Mouse (Mus musculus) adrenal gland, adult 2 months (tissue): Measurements from ENCODE around the gene Cdc6. TPM values are rescaled to one million over a fixed set of nuclear protein-coding genes. Genes with fewer than 3 reads are reported as not detected.
"Not testable (repeated sequence)": the region's sequence is repeated elsewhere in the genome, so short reads cannot be mapped to it uniquely, and the experiment has no call there.

Experiments used
- DNase-seq: peaks from one replicate; pipeline ENCODE4 v3.0.0; 2021
- polyA plus RNA-seq: library from polyadenylated mRNA; depleted of rRNA; stranded (reverse); fragments of >200 nt; gene quantifications from 2 replicates; pipeline ENCODE4 v1.2.3, GENCODE M21; 2012
- total RNA-seq, 2 experiments: library from RNA; stranded (reverse); gene quantifications; 2 replicates each; pipeline ENCODE4 v1.2.3; 2021

Cdc6 gene
- total and polyA plus RNA-seq, 3 experiments: 0.08 to 0.86 (median 0.48) TPM

DNA sequence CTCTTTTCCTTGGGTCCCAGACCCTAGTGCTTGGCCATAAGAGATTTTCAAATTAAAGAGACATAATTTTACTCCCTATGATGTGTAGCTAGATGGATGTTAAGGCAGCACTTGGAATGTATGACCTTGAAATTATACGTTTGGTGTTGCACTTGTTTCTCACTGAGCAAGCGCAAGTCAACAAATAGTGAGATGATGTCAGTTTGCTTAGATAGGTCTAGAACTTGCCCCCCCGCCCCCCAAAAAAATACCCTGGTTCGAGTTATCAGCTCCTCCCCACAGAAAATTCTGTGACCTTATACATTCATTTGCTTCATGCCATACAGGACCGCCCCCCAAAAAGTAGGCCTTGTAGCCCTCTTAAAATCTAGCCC lies 551 bp upstream of the Cdc6 start:
- no peak for DNase-seq

DNA sequence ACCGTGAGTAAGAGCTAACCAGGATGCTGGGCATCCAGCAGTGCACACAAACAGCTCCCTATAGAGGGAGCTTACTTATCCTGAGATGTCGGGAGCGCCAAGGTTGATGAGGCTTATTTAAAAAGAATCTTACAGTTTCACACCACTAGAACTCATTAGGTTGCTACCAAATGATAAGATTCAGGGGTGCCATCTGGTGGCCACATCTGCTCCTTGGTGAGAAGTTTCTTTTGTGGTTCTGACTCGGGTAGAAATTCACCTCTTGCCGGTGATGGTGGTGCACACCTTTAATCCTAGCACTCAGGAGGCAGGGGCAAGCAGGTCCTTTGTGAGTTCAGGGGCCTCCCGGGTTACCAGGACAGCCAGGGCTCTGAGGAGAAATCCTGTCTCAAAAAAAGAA lies 2.1 kb downstream of the Cdc6 start:
- peak; percentile 41 for DNase-seq

DNA sequence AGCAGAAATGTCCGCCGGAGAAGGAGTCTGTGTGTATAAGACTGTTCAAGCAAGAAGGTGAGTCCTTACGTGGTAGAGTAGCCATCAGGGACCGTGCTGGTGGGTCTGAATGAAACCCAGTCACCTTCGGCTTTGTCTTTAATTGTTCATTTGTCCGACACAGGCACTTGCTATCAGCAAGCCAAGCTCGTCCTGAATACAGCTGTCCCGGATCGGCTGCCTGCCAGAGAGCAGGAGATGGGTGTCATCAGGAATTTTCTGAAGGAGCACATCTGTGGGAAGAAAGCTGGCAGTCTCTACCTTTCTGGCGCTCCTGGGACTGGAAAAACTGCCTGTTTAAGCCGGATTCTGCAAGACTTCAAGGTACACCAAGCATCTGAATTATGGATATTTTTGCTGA lies 2.8 kb downstream of the Cdc6 start:
- DNase-seq: no peak

DNA sequence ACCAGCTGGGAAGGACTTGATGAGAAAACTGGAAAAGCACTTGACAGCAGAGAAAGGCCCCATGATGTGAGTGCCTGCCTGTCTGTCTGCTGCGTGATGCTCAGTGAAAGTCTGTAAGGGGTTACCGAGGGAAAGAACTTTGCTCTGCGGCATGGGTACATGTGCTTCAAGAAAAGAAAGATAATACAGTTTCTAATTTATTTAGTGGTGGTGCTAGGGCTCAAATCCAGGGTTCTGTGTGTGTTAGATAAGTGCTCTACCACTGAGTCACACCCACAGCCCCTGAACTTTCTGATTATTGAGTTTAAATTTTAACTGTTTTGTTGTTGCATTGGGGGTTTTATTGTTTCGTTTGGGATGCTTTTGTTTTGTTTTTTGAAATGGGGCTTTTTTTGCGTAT lies 3.9 kb downstream of the Cdc6 start:
- no peak for DNase-seq

DNA sequence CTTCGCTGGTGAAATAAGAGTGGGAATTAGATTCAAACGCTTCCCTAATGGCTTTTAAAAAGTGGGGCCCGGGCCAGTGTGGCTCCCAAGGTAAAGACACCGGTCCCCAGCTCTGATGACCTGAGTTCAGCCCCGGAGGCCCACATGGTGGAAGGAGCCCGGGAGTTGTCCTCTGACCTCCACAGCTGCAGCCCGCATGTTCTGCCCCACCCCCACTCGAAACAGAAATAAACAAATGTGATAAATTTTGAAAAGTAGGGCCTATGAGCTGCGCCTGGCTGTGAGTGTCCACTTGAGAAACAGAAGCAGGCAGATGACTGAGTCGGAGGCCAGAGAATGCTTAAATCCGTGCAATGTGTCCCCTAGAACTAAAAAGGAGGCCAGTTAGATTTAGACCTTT lies 6.6 kb downstream of the Cdc6 start:
- no peak for DNase-seq

DNA sequence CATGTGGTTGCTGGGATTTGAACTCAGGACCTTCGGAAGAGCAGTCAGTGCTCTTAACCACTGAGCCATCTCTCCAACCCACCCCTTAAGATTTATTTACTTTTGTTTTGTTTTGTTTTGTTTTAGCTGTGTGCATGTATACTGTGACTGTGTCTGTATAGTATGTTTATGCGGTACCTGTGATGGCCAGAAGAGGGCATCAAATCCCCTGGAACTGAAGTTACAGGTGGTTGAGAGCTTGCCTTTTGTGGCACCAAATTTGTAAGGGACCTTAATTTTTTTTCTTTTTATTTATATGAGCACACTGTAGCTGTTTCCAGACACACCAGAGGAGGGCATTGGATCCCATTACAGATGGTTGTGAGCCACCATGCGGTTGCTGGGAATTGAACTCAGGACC lies 8.8 kb downstream of the Cdc6 start:
- not testable (repeated sequence) for DNase-seq

DNA sequence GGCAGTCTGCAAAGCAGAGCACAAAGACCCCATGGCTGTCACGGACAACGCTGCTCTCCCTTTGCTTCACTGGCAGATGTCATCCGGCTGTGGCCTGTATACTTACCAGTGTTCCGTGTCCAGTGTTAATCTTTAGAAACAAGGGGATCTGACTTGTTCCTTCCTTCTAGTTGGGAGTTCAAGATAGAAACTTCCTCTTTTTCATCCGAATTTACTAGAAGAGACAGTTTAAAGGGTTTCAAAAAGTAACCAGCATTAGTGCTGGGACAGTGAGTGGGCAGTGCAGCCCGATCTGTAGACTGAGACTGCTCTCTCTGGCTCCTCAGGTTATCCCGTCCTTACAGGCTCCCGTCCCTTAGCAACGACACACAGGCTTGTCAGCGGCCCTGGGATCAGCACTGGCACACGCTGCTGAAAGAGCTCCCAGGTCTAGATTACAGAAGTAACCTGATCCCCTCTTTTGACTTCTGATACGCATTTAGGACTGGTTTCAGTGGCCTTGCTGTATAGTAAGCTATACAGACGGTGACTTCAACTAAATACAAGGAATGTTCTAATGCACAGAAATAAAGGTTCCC lies 9.9 kb downstream of the Cdc6 start:
- DNase-seq: no peak

DNA sequence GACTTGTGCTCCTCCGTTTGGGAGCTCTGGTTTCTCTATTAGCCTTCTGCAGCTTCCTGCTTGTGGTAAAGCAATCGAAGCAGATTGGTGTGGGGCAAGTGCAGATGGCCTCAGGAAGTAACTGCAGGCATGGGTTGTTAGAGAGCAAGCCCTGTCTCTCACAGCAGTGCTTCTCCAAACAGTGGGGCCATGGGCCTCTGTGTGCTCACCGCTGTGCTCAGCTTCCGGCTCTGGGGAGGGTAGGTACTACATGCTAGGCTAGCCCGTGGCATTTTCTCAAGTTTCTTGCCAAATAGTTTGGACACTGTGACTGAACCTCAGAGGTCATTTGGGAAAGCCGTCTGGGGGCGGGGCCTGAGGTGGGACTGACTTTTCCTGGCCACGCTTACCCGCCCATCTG lies 10.6 kb downstream of the Cdc6 start:
- DNase-seq: peak; percentile 68

DNA sequence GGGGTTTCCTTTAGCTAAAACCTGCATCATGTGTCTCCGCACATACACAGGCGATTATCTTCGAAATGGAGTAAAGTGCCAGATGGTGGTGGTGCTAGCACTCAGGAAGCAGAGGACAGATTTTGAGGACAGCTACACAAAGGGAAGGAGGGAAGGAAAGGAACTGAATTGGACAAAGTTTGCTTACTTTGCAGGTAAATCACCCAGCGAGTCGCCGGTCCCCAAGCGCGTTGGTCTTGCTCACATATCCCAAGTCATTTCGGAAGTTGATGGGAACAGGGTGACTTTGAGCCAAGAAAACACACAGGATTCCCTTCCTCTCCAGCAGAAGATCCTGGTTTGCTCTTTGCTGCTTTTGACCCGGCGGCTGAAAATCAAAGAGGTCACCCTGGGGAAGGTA lies 11.4 kb downstream of the Cdc6 start:
- DNase-seq: no peak

DNA sequence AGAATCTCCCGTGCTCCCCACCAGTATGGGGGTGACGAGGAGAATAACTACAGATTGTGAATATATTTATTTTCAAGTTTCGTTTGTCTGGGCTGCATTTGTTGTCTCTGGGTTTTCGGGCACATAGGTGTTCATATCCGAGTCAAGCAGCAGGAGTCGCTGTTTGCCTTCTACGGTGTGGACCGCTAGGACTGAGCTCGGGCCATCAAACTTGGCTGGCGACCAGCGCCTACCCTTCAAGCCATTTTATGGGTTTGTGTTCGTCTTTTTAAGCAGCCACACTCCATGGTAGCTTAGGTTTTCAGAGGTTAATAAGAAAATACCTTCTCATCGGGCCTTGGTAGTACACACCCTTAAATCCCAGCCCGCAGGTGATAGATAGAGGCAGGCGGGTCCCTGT lies 14.2 kb downstream of the Cdc6 start:
- DNase-seq: not testable (repeated sequence)

DNA sequence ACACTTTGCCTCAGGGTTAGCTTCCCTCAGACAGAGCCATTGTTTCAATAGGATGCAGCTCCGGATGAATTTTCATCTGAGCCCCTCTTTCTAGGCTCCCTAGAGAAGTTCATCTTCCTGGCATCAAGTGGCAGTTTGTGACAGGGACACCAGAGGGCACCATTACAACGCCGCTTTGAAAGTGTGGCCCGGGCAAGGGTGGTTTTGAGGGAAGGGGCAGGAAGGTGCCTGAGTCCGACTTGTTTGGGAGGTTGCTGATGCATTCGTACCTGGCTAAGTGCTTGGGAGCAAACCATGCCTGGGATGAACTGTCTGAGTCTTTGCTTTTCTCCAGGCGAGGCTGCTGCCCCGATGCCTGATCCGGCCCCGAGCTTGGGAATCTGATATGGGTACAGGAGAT lies 14.7 kb downstream of the Cdc6 start:
- peak; percentile 54 for DNase-seq

DNA sequence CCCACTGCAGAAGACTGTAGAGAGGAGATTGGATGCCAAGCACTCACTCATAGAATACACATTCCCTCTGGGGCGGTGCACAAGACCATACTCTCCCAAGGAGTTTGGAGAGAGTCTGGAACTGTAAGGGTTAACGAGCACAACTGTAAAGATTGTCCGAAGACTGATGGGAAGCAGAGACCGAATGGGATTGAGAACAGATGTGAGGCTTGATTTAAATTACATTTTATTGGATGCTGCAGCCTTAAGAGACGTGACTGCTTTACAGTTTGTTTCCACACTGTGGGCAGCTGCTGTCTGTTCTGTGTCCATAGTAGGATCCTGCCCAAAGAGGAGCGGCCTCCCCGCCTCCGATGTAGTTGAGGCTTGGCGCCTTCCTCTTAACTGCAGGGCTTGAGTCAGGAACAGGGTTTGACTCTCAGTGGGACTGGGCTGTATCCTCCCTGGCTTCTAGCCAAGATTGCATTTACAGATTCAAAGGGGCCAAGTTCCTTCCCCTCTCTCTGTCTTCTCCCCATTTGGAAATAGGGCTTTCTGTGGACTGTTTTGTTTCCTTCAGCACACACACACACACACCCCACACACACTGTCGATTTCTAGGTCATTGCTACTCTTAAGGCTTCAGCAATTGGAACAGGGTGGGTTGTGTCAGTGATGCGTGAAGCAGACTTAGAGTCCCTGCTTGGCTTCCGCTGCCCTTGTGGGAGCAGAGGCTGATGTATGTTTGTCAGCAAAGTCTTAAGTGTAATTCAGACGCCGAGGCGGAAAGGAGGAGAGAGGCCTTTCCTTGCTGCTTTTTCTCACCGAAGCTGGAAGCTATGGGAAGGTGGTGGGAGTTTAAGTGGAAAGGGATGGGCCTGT lies 15.5 kb downstream of the Cdc6 start:
- not testable (repeated sequence) for DNase-seq

DNA sequence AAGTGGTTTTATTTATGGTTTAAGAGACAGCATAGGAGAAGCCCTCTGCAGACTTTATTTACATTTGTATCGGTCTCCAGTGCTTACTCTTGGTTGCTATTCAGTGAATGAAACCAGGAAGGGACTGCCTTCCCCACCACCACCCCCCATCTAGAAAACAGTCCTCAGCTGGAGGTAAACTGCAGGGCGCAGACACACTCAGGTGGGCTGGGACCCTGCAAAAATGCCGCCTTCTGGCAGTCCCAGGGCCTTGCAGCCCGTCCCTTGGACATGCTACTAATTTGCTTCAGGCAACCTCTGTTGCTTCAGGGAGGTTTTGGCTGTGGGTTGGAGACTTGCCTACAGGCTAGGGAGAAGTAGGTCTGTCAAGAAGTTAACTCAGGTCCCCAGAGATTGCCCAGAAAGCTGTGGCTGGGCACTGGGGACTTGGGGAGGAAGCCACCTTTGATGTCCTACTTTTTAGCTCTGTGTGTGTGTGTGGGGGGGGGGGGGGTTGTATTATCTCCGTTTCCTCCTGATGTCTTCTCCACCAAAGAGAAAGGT lies 17.1 kb downstream of the Cdc6 start:
- no peak for DNase-seq

DNA sequence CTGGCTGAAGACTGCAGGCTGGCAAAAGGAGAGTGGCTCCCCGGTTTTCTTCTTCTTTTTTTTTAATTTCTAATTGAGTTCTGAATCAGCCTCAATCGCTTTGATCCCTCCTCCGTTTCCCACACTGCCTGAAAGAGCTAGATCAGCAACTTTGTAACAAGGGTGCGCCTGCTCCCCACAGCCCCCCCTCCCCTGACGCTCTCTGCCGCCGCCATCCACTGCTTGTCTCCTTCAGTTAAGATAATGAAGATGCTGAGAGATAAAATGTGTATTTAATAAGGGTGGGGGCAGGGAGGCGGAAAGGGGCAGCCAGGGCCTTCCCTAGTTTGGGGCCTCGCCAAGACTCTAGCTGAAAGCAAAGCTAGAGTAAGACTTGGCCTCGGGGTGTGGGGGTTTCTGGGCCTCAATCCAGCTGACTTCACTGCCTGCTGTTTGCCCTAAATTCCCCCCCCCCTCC lies 17.7 kb downstream of the Cdc6 start:
- DNase-seq: peak; percentile 42

DNA sequence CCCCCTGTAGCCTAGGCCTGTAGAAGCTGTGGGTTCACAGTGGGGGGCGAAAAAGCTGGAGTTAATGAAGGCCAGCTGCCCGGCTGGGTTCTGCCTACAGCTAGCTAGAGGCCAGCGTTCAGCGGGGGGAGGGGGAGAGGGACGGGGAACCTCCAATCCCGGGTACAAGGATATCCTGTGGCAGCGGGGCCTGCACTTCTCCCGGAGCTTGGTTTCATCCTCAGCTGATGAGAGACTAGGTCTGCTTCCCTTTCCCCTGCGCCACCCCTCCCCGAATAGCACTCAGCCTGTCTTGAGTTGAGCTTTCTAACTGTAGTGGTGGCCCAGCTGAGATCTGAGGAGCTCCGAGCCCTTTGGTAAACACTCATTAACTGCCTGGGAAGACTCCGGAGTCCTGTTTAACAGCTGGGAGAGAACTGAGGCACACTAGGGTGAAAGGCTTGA lies 18.3 kb downstream of the Cdc6 start:
- no peak for DNase-seq

DNA sequence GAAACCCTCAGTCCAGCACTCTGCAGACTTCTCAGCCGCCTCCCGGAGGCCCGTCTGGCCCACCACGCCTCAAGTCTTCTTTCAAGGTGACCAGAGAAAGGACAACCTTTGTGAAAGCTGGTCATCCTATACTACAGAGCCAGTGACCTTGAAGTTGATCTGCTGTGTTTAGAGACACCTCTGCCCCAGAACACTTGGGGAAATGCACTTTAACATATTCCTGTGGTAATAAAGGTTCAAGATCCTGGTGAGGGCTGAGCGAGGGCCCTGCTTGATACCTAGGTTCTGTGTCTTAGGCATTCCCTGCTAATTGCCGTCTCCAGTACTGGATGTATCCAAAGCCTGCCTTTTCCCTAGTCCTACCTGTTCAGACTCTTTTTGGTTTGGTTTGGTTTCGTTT lies 19.0 kb downstream of the Cdc6 start:
- DNase-seq: no peak

DNA sequence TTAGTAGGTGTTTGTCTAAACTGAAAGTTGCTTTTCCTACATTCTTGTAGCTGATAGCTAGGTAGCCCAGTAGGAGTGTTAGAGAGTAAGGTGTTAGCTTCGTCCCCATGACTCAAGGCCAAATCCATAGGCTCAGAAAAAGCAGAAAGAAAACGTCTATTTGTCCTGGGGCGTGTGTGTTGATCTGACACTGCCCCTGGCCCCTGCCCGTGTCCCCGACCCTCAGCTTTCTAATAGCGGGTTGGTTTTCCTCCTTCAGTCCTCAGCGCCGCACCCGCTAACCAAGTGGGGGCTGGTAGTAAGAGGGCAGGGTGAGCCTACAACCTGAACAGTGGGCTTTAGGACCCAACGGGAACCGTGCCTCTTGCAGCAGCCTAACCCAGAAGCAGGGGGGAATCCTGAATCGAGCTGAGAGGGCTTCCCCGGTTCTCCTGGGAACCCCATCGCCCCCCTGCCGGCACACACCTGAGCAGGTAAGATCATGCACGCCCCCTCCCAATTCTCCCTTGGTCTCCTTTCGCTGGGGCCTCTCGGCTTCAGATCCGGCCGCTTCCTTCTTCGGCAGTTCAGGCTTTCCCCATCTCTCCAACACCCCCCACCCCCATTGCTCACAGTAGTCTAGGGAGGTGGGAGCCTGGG lies 20.0 kb downstream of the Cdc6 start, which contains the start of gene Rara:
TSS of gene Rara (plus strand) at position 381 of the 639 bp plus-strand sequence.
- peak; percentile 25 for DNase-seq

DNA sequence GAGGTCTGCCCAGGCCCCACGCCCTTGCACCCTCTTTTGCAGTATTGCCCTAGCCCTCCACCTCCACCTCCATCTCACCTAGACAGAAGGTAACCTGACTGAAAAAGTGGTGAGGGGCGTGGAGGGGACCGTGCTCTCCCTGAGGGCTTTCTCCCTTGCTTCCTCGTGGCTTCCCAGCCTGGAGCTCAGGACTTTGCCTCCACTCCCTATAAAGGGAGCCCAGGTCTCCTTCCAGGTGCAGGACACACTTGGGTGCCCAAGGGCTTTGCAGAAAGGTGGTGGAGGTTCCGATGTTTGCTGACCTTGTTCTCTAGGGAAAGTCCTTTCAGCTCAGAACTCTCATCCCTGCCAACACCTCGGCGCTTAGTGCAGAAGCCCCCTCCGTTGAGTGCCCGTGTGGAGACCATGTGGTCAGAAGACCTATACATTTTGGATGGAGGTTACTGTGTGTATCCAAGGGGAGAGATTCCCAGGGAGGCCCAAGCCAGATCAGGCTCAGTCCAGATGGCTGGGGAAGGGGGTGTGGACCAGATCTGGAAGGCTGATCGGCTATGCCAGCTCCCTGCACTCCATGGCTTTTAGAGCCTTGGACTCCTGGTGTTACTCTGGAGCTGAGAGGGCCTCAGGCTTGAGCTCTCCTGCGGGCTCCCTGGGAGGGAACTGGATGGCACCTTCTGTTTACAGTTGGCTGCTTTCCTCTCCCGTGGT lies 20.7 kb downstream of the Cdc6 start:
- DNase-seq: no peak

DNA sequence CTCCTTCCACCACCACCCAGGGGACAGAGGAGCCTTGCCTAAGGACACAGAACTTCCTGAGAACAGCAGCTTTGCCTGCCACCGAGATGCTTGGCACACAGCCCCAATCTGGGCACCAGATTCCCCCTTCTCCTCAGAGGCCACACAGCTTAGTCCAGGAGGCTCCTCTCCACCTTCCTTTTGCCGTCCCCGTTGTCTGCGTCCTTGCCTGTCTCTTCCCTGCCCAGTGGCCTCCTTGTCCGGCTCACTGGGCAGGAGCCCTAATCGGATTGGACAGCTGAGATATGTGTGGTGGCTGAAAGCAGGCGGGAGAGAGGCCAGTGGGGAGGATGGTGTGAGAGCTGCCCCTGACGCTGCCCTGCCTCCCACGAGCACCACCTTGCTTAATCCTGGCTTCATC lies 21.9 kb downstream of the Cdc6 start:
- DNase-seq: peak; percentile 48

DNA sequence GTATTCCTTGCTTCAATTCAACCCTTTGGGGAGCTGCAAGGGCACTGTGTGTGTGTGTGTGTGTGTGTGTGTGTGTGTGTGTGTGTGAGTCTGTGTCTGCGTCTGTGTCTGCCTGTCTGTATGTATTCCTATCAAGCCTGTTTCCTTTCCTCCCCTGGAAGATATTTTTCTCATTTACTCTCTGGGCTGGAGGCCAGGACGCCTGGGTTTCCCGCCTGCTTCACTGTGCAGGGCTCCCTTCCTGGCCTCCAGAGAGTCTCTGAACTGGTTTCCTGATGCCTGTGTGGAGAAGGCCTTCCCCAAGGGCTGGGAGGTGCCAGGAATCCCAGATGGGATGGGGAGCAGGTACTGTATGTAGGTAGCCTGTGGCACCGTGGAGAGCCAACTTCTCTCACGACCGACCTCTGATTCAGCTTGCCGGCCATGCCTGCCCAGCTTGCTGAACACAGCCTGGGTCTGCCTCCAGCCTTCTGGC lies 22.6 kb downstream of the Cdc6 start:
- peak; percentile 33 for DNase-seq

DNA sequence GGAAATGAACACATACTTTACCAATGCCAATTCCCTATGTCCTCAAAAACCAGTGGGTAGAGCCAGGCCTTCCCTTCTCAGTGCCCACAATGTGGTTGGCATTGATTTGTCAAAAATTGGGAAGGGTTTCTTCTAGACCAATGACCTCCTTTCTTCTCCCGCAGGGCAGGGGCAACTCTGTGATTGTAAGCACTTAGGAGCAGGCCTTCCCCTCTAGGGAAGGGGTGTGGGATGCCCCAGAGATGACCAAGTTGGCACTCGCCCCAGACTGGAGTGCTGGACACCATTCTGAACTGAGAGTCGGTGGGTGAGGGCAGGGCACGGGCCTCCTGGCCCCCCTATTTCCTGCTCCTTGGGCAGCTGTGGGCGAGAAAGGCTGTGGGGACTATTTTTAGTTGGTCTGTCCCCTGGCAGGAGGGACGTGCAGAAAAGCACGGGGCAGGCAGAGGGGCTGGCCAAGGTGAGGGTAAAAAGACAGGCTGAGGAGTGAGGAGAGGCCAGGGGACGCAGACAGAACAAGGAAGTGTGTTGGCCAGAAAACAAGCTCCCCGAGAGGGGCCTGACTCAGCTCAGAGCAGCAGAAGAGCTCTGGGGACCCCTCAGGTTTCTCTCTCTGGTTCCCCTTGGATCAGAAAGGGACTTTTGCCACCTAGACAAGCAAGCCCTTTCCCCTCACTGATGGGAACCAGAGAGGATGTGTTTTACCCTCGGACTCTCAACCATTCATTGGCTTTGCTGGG lies 23.3 kb downstream of the Cdc6 start:
- peak; percentile 35 for DNase-seq
